Mouse (Mus musculus) forebrain, embryonic 11.5 days (tissue): ENCODE measurements at regions not wholly inside any gene's neighbourhood (a gene's known extent, or its start where the extent isn't known, plus 50 kb on each side); places are given as distances from the start of the nearest gene placed in this dataset.

Source experiments
- ATAC-seq: fragments of 200-750 bp; cut with Nextera tagmentation; replicated peaks from 2 replicates; pipeline ENCODE4 v1.8.0; 2017; ENCODE audit warnings: moderate TSS enrichment; ENCODE audit not compliant: low FRiP score
- DNase-seq: peaks from one replicate; pipeline ENCODE4 v3.0.0-alpha.2; 2017; ENCODE audit warnings: low spot score
- H3K27ac ChIP-seq: fragments of 300-500 bp; sonication (generic); 2 replicates; pipeline ENCODE4 v1.5.1; 2014; ENCODE audit warnings: low read depth, low read length
- H3K27me3 ChIP-seq: fragments of 300-500 bp; sonication (generic); 2 replicates; pipeline ENCODE4 v1.6.1; 2014; ENCODE audit warnings: mild to moderate bottlenecking, low read length, mixed read lengths; ENCODE audit not compliant: control insufficient read depth, insufficient read depth
- H3K36me3 ChIP-seq: fragments of 300-500 bp; sonication (generic); 2 replicates; pipeline ENCODE4 v1.6.1; 2014; ENCODE audit warnings: mild to moderate bottlenecking, low read length, moderate library complexity, mixed read lengths; ENCODE audit not compliant: control insufficient read depth, insufficient read depth
- H3K4me1 ChIP-seq: fragments of 300-500 bp; sonication (generic); replicated peaks from 2 replicates; pipeline ENCODE4 v1.6.1; 2014; ENCODE audit warnings: low read length, mixed read lengths; ENCODE audit not compliant: control insufficient read depth, insufficient read depth
- H3K4me2 ChIP-seq: fragments of 300-500 bp; sonication (generic); 2 replicates; pipeline ENCODE4 v1.6.1; 2014; ENCODE audit warnings: low read depth, mild to moderate bottlenecking, low read length, moderate library complexity, mixed read lengths; ENCODE audit not compliant: severe bottlenecking
- H3K4me3 ChIP-seq: fragments of 300-500 bp; sonication (generic); 2 replicates; pipeline ENCODE4 v1.5.1; 2014; ENCODE audit warnings: low read depth, low read length
- H3K9ac ChIP-seq: fragments of 300-500 bp; sonication (generic); 2 replicates; pipeline ENCODE4 v1.6.1; 2014; ENCODE audit warnings: low read length
- H3K9me3 ChIP-seq: fragments of 300-500 bp; sonication (generic); 2 replicates; pipeline ENCODE4 v1.6.1; 2016; ENCODE audit warnings: low read length, mixed read lengths; ENCODE audit not compliant: control insufficient read depth
- WGBS: fragments of 180-500 bp; shearing (Covaris S2); extraction: QIAGEN DNeasy Blood & Tissue Kit; methylation state at CpG from one replicate; pipeline ENCODE4 v1.1.7; 2014; 5-methylcytosine and 5-hydroxymethylcytosine counted together

DNA sequence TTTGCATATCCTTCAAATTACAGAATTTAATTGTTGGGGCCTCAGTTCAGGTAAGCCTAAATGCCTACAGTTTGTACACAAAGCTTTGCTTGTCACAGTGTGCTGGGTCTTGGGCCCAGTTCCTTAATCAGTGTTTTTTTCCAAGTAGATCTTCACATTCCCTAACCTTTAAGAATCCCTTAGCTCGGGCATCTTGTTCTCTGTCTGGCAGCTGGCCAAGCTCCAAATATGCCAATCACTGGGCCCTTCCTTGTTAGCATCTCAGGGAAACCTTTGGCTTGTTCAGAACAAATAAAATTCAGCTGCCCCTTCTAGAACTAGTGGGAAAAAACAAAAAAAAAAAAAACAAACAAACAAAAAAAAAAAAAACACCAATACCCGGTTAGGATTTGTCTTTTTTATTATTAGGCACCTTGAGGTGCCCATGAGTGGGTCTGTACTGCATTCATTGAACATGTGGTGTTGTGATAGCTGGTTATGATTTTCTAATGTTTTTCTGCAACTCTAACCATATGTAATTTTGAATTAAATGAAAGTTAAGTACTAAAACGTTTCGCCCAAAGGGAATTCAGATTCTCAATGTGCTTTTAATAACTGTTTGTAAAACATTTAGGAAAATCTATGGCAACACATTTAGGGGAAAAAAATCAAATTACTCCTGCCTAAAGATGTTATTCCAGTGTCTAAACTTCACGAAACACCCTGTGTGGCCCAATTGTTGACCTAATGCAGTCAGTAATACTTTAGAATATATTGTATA is 168.3 kb upstream of the Rsrc1 start:
- ATAC-seq (no peak), DNase-seq (no peak)
- H3K36me3 ChIP-seq = no peaks in the 10 kb centered on the region
- WGBS = 69% methylated on average over 5 of the region's 5 CpGs
- no peak overlapping the region for H3K4me2 ChIP-seq
- no peaks in the 10 kb centered on the region for H3K27me3 ChIP-seq
- H3K4me3 ChIP-seq = no peak overlapping the region
- H3K4me1 ChIP-seq = no peaks in the 10 kb centered on the region
- no peaks in the 10 kb centered on the region for H3K9me3 ChIP-seq
- H3K27ac ChIP-seq = no peak overlapping the region
- H3K9ac ChIP-seq = no peak overlapping the region

DNA sequence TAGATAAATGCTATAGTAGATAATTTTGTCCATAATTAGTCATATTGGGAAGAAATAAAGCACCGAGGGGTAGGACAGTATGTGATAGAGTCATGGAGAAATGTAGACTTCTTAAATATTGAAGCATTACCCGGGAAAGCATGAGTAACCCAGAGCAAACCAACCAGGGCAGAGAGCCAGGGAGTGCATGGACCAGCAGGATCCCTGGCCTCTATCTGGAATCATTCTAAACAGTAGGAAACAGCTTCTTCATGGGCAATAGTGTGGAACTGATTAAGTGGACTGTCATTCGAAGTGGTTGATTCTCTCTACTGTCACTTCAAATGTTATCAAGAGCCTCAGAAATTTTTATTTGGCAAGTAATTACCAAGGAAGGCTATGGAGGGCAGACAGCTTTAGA is 155.4 kb upstream of the Rsrc1 start:
- no peak overlapping the region for H3K4me2 ChIP-seq
- no peak overlapping the region for H3K9ac ChIP-seq
- ATAC-seq (no peak), DNase-seq (no peak)
- H3K4me3 ChIP-seq = no peak overlapping the region
- no peak overlapping the region for H3K27ac ChIP-seq
- H3K36me3 ChIP-seq = no peaks in the 10 kb centered on the region
- no peaks in the 10 kb centered on the region for H3K27me3 ChIP-seq
- no peaks in the 10 kb centered on the region for H3K4me1 ChIP-seq
- 89% methylated on average over 3 of the region's 3 CpGs for WGBS
- H3K9me3 ChIP-seq = no peaks in the 10 kb centered on the region
